Mouse (Mus musculus) C2C12 (cell line): Measurements from ENCODE around the gene Fads2.

ENCODE experiments used
- CEBPB ChIP-seq: IDR thresholded peaks from one replicate; pipeline ENCODE4 v1.6.1; 2011; ENCODE audit warnings: low read depth, mild to moderate bottlenecking, control low read depth, moderate library complexity
- CTCF ChIP-seq: IDR thresholded peaks from one replicate; pipeline ENCODE4 v1.5.1; 2011; ENCODE audit not compliant: control insufficient read depth, insufficient read depth, insufficient read length
- FOSL1 ChIP-seq: IDR thresholded peaks from one replicate; pipeline ENCODE4 v1.8.0; 2011; ENCODE audit warnings: mild to moderate bottlenecking, low read length; ENCODE audit not compliant: poor library complexity, insufficient read depth, severe bottlenecking
- MAX ChIP-seq: IDR thresholded peaks from one replicate; pipeline ENCODE4 v1.6.1; 2011; ENCODE audit warnings: mild to moderate bottlenecking, control low read depth
- MYOD1 ChIP-seq: IDR thresholded peaks from one replicate; pipeline ENCODE4 v1.6.1; 2011; ENCODE audit warnings: low read depth; ENCODE audit not compliant: control insufficient read depth, insufficient read length
- MYOG ChIP-seq: IDR thresholded peaks from one replicate; pipeline ENCODE4 v1.6.1; 2011; ENCODE audit not compliant: control insufficient read depth, insufficient read length; ENCODE audit errors: extremely low read depth
- USF1 ChIP-seq: IDR thresholded peaks from one replicate; pipeline ENCODE4 v1.6.1; 2011; ENCODE audit warnings: low read depth, mild to moderate bottlenecking, control low read depth, moderate library complexity

DNA sequence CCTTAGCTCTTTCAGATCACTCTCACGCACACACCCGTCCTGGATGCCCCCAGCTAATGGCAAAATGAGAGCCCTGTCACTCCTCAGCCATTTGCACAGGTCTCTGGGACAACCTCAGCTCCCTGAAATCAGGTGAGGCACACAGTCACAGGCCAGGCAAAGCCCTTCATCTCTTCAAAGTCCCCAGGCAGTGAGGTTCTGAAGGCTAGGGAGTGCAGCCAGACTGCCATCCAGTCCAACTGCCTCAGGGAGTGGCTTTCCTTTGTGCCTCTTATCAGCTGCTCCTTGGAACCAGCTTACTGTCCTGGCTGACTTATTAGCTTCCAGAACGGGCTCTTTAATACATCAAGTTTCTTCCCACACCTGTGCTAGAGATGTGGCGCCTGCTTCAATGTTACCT lies 6.9 kb downstream of the Fads2 start:
- no peak for TF ChIP-seq CTCF
- TF ChIP-seq MYOD1, result no peak
- TF ChIP-seq MYOG, result no peak
- no peak for TF ChIP-seq MAX
- no peak for TF ChIP-seq USF1
- no peak for TF ChIP-seq CEBPB
- TF ChIP-seq FOSL1, result no peak
